Mouse (Mus musculus) brain, embryonic 14.5 days (tissue): ENCODE results near the gene Pgm5.

Source experiments
- CTCF ChIP-seq: fragments of 200-500 bp; IDR thresholded peaks from 2 replicates; pipeline ENCODE4 v1.5.1; 2012; ENCODE audit warnings: inconsistent platforms, mild to moderate bottlenecking, moderate library complexity, borderline replicate concordance; ENCODE audit not compliant: insufficient read depth, insufficient read length; ENCODE audit errors: extremely low read depth
- POLR2A ChIP-seq: fragments of 200-500 bp; IDR thresholded peaks from 2 replicates; pipeline ENCODE4 v1.6.1; 2012; ENCODE audit warnings: mild to moderate bottlenecking, inconsistent platforms, borderline replicate concordance; ENCODE audit not compliant: poor library complexity, insufficient read depth, insufficient read length, severe bottlenecking; ENCODE audit errors: extremely low read depth

DNA sequence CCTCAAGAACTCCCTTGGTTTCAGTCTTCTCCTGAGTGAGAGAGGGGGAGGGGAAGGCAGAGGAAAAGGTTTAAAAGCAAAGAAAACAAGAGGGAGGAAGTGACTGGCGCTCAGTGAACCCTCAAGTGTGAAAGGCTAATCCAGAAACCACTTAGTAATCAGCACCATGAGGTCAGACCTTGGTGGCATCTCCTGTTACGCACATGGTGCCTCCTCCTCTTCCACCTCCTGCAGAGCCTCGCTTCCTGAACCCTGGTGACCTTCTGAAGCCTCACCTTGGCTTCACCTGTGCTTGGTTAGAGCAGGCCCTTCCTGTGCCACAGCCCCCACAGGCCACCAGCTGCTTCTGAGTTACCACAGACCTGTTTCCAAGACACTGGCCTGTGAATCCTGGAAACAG, 190.1 kb downstream of the Pgm5 start:
- TF ChIP-seq CTCF = no peak
- no peak for TF ChIP-seq POLR2A
